In the genomic region with DNA sequence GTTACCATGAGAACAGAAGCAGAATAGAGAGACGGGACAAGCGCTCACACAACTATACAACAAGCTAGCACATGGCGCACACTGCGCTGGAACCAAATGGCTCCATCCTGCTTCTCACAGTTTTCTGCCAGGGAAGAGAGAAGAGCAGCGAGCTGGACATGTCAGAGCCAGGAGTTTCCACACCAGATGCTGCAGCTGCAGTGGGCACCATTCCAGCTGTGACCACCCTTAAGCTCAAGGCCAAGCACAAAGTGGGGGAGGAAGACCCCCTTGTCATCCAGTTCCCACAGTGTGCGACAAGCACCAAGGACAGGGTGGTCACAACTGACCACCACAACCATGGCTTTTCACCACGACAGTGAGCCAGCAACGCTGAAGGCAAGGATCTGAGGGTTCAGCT, we compare ENCODE assay signal across 10 mouse cellular contexts.
DNase-seq lines count a peak whose midpoint lies in the region; ATAC-seq lines count a peak whose summit lies in the region.
"Had no signal": no experiment of that assay in that cellular context is flagged by ENCODE, and none has a peak within 500 bp of the region (broad histone marks: within the 10 kb centered on the region; RNA-seq: fewer than 3 reads in every experiment).

No protein-coding gene starts in this region.

- no peak for DNase-seq in heart, embryonic 10.5 days (ENCODE audit: low spot score)
- no peak for DNase-seq in heart, adult 9 months (ENCODE audit: low spot score in 2 of 2)
- no peak for DNase-seq in lung, postnatal 36 days
- no peak for DNase-seq in ovary, postnatal 10 days (ENCODE audit: low spot score)

- no peaks in the 10 kb centered on the region for H3K9me3 ChIP-seq in heart, embryonic 10.5 days
- H3K9me3 ChIP-seq in lung, embryonic 16.5 days (ENCODE audit: control insufficient read depth, low read length) = no peaks in the 10 kb centered on the region
- no peaks in the 10 kb centered on the region for H3K9me3 ChIP-seq in heart, embryonic 13.5 days
- H3K9me3 ChIP-seq in stomach, embryonic 14.5 days (ENCODE audit: control insufficient read depth, low read depth, low read length) = no peaks in the 10 kb centered on the region
- no peaks in the 10 kb centered on the region for H3K9me3 ChIP-seq in forebrain, embryonic 12.5 days
- H3K9me3 ChIP-seq: limb, embryonic 13.5 days had no signal

- no peak overlapping the region; the same call in 1 of the 2 replicates for H3K4me2 ChIP-seq in lung, embryonic 16.5 days (ENCODE audit: low read depth, low read length)
- no peak overlapping the region for H3K4me2 ChIP-seq in heart, embryonic 13.5 days
- no peak overlapping the region for H3K4me2 ChIP-seq in stomach, embryonic 14.5 days (replicated peaks; ENCODE audit: low read depth, low read length)
- no peak overlapping the region for H3K4me2 ChIP-seq in forebrain, embryonic 12.5 days
- H3K4me2 ChIP-seq: limb, embryonic 13.5 days had no signal

- H3K4me3 ChIP-seq in heart, embryonic 10.5 days = no peak overlapping the region
- no peak overlapping the region for H3K4me3 ChIP-seq in lung, embryonic 16.5 days (ENCODE audit: low read length)
- H3K4me3 ChIP-seq in heart, embryonic 13.5 days = no peak overlapping the region
- H3K4me3 ChIP-seq in stomach, embryonic 14.5 days (ENCODE audit: low read depth, low read length) = no peak overlapping the region
- no peak overlapping the region for H3K4me3 ChIP-seq in forebrain, embryonic 12.5 days (replicated peaks)
- H3K4me3 ChIP-seq: limb, embryonic 13.5 days had no signal

- WGBS in heart, embryonic 10.5 days = 77% methylated on average over 8 of the region's 8 CpGs
- 59% methylated on average over 8 of the region's 8 CpGs for WGBS in lung, embryonic 16.5 days
- 60% methylated on average over 8 of the region's 8 CpGs for WGBS in heart, embryonic 13.5 days
- 77% methylated on average over 8 of the region's 8 CpGs for WGBS in stomach, embryonic 14.5 days
- 91% methylated on average over 8 of the region's 8 CpGs for WGBS in forebrain, embryonic 12.5 days

- peak; percentile 32 for ATAC-seq in lung, embryonic 16.5 days (ENCODE audit: low read depth)
- no peak for ATAC-seq in heart, embryonic 13.5 days (ENCODE audit: extremely low read depth, insufficient number of reproducible peaks, low FRiP score, low TSS enrichment)
- ATAC-seq in stomach, embryonic 14.5 days (ENCODE audit: insufficient number of reproducible peaks, insufficient read depth, low FRiP score, low read depth) = no peak
- no peak for ATAC-seq in forebrain, embryonic 12.5 days (ENCODE audit: low FRiP score)
- ATAC-seq: forebrain, embryonic 16.5 days had no signal

- peaks cover 23% of the 10 kb centered on the region for H3K36me3 ChIP-seq in heart, embryonic 10.5 days
- no peaks in the 10 kb centered on the region; the same call in 1 of the 2 replicates for H3K36me3 ChIP-seq in lung, embryonic 16.5 days (ENCODE audit: control insufficient read depth, insufficient read depth, low read length)
- peaks cover 21% of the 10 kb centered on the region for H3K36me3 ChIP-seq in heart, embryonic 13.5 days
- no peaks in the 10 kb centered on the region for H3K36me3 ChIP-seq in stomach, embryonic 14.5 days (ENCODE audit: control insufficient read depth, insufficient read depth, low read length)
- H3K36me3 ChIP-seq in forebrain, embryonic 12.5 days (replicated peaks) = no peaks in the 10 kb centered on the region

- no peaks in the 10 kb centered on the region for H3K27me3 ChIP-seq in heart, embryonic 10.5 days (ENCODE audit: insufficient read depth, poor library complexity, severe bottlenecking)
- H3K27me3 ChIP-seq in lung, embryonic 16.5 days (ENCODE audit: control insufficient read depth, insufficient read depth, low read depth, low read length) = no peaks in the 10 kb centered on the region
- H3K27me3 ChIP-seq in heart, embryonic 13.5 days (replicated peaks) = no peaks in the 10 kb centered on the region
- H3K27me3 ChIP-seq in stomach, embryonic 14.5 days (ENCODE audit: control insufficient read depth, insufficient read depth, low read length) = no peaks in the 10 kb centered on the region
- no peaks in the 10 kb centered on the region for H3K27me3 ChIP-seq in forebrain, embryonic 12.5 days

- peak overlapping the region; percentile 44; the same call in 1 of the 2 replicates for H3K27ac ChIP-seq in heart, embryonic 10.5 days
- H3K27ac ChIP-seq in lung, embryonic 16.5 days (ENCODE audit: low read length) = peak overlapping the region; percentile 78
- peak overlapping the region; percentile 66 for H3K27ac ChIP-seq in heart, embryonic 13.5 days (replicated peaks)
- peak overlapping the region; percentile 58; the same call in 1 of the 2 replicates for H3K27ac ChIP-seq in stomach, embryonic 14.5 days (ENCODE audit: low read length)
- no peak overlapping the region for H3K27ac ChIP-seq in forebrain, embryonic 12.5 days
- H3K27ac ChIP-seq: limb, embryonic 13.5 days had no signal

- H3K9ac ChIP-seq in lung, embryonic 16.5 days (ENCODE audit: low read length) = no peak overlapping the region; the same call in 1 of the 2 replicates
- H3K9ac ChIP-seq in heart, embryonic 13.5 days = 0 out of 2 replicates have a peak overlapping the region, but pooled peaks have one; percentile 8
- H3K9ac ChIP-seq in stomach, embryonic 14.5 days (replicated peaks; ENCODE audit: low read depth, low read length) = no peak overlapping the region
- no peak overlapping the region for H3K9ac ChIP-seq in forebrain, embryonic 12.5 days
- H3K9ac ChIP-seq: limb, embryonic 13.5 days had no signal

- peaks cover 50% of the 10 kb centered on the region for H3K4me1 ChIP-seq in heart, embryonic 10.5 days
- H3K4me1 ChIP-seq in lung, embryonic 16.5 days (replicated peaks; ENCODE audit: control insufficient read depth, insufficient read depth, low read length) = peaks cover 43% of the 10 kb centered on the region
- H3K4me1 ChIP-seq in heart, embryonic 13.5 days = peaks cover 70% of the 10 kb centered on the region
- peaks cover 28% of the 10 kb centered on the region for H3K4me1 ChIP-seq in stomach, embryonic 14.5 days (ENCODE audit: control insufficient read depth, insufficient read depth, low read length)
- H3K4me1 ChIP-seq in forebrain, embryonic 12.5 days = no peaks in the 10 kb centered on the region
